Mouse (Mus musculus) lung, postnatal 0 days (tissue): ENCODE measurements around the gene Stard3. TPM values are rescaled to one million over a fixed set of nuclear protein-coding genes. Genes with fewer than 3 reads are reported as not detected.

Experiments
- ATAC-seq: fragments of 200-750 bp; cut with Nextera tagmentation; 2 replicates; pipeline ENCODE4 v1.8.0; 2017; ENCODE audit warnings: moderate library complexity
- DNase-seq: peaks from one replicate; pipeline ENCODE4 v3.0.0-alpha.2; 2016; ENCODE audit warnings: low spot score
- H3K27ac ChIP-seq: fragments of 300-500 bp; sonication (generic); 2 replicates; pipeline ENCODE4 v1.5.1; 2014; ENCODE audit warnings: antibody characterized with exemption, mild to moderate bottlenecking, low read length, mixed read lengths
- H3K27me3 ChIP-seq: fragments of 300-500 bp; sonication (generic); replicated peaks from 2 replicates; pipeline ENCODE4 v1.6.1; 2014; ENCODE audit warnings: low read length, mixed read lengths; ENCODE audit not compliant: insufficient read depth
- H3K36me3 ChIP-seq: fragments of 300-500 bp; sonication (generic); 2 replicates; pipeline ENCODE4 v1.6.1; 2014; ENCODE audit warnings: low read length, mixed read lengths; ENCODE audit not compliant: insufficient read depth
- H3K4me1 ChIP-seq: fragments of 300-500 bp; sonication (generic); 2 replicates; pipeline ENCODE4 v1.6.1; 2014; ENCODE audit warnings: antibody characterized with exemption, low read depth, low read length, mixed read lengths; ENCODE audit not compliant: insufficient read depth
- H3K4me2 ChIP-seq: fragments of 300-500 bp; sonication (generic); replicated peaks from 2 replicates; pipeline ENCODE4 v1.6.1; 2014; ENCODE audit warnings: low read depth, mild to moderate bottlenecking, low read length, moderate library complexity, mixed read lengths
- H3K4me3 ChIP-seq: fragments of 300-500 bp; sonication (generic); 2 replicates; pipeline ENCODE4 v1.5.1; 2014; ENCODE audit warnings: low read depth, low read length
- H3K9ac ChIP-seq: fragments of 300-500 bp; sonication (generic); replicated peaks from 2 replicates; pipeline ENCODE4 v1.6.1; 2014; ENCODE audit warnings: low read depth, mild to moderate bottlenecking
- H3K9me3 ChIP-seq: fragments of 300-500 bp; sonication (generic); 2 replicates; pipeline ENCODE4 v1.6.1; 2016; ENCODE audit warnings: low read length, mixed read lengths
- CTCF ChIP-seq: IDR thresholded peaks from 2 replicates; pipeline ENCODE4 v1.5.1; 2016; ENCODE audit warnings: antibody characterized with exemption, mild to moderate bottlenecking
- EP300 ChIP-seq: IDR thresholded peaks from 2 replicates; pipeline ENCODE4 v1.6.1; 2016; ENCODE audit warnings: antibody characterized with exemption, mild to moderate bottlenecking, control low read depth
- WGBS: fragments of 180-500 bp; shearing (Covaris S2); extraction: QIAGEN DNeasy Blood & Tissue Kit; methylation state at CpG from one replicate; pipeline ENCODE4 v1.1.7; 2014; 5-methylcytosine and 5-hydroxymethylcytosine counted together
- polyA plus RNA-seq: library from polyadenylated mRNA; unstranded; fragments of >200 nt; fragmentation: Nextera tagmentation; extraction: Ambion mirVana; gene quantifications from 2 replicates; pipeline ENCODE4 v1.2.1, GENCODE M21; 2015

Stard3 gene
- polyA plus RNA-seq, 1 experiment from 2014 or later, result 73.1 TPM

DNA sequence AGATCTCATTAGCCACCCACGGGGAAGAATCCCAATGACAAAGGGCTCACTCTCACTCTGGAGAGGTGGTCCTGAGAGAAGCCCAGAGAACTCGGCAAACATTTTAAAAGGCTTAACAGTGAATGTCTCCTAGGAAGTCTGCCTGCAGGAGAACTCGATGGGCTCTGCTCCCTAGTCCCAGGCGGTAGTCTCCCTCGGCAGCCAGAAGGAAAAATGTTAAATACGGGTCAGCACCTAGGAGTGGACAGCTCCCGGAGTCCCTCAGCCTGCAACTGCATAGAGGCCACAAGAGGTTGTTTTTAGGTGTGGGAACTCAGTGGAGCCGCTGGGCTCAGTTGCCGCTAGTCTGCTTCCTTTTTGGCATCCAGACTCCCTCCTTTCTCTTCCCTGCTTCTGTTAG lies 34.2 kb upstream of the Stard3 start:
- ATAC-seq, result no peak

DNA sequence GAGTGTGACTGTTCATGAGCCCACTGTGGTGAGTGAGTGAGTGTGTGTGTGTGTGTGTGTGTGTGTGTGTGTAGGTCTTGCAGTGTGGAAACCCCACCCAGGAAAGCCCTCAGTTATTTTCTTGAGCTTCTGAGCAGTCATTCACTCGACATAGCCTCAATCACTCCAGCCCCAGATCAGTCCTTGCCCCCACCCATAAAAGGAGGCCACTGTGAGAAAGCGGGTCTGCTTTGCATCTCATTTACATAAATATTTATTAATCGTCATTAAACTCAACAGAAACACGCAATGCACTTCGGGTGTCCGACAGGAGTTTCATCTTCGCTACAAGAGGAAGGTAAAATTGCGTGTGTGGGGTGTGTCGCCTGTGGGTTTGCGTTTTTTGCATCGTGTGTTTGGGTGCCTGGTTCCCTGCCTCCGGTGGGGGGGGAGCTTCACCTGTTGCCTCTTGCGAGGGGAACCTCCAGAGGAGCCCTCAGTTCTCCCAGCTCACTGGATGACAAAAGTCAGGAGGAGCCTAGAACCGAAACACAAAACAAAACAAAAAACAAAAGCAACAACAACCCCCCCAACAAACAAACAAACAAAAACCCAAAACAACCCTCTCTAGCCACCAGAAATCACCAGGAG lies 32.9 kb upstream of the Stard3 start:
- 4% methylated on average over 14 of the region's 14 CpGs for WGBS
- no peaks in the 10 kb centered on the region for H3K36me3 ChIP-seq

More for the DNA sequence above, 34.2 kb upstream of the Stard3 start:
- TF ChIP-seq EP300 (no peak), CTCF (no peak)
- WGBS, result 2% methylated on average over 9 of the region's 9 CpGs
- H3K9me3 ChIP-seq, result no peaks in the 10 kb centered on the region
- peaks cover 89% of the 10 kb centered on the region for H3K27me3 ChIP-seq
- H3K36me3 ChIP-seq, result no peaks in the 10 kb centered on the region
- no peak overlapping the region for H3K27ac ChIP-seq
- peaks cover 7% of the 10 kb centered on the region; the same call in 1 of the 2 replicates for H3K4me1 ChIP-seq
- H3K4me2 ChIP-seq, result no peak overlapping the region
- H3K9ac ChIP-seq, result no peak overlapping the region
- peak; percentile 68 for DNase-seq
- no peak overlapping the region for H3K4me3 ChIP-seq

DNA sequence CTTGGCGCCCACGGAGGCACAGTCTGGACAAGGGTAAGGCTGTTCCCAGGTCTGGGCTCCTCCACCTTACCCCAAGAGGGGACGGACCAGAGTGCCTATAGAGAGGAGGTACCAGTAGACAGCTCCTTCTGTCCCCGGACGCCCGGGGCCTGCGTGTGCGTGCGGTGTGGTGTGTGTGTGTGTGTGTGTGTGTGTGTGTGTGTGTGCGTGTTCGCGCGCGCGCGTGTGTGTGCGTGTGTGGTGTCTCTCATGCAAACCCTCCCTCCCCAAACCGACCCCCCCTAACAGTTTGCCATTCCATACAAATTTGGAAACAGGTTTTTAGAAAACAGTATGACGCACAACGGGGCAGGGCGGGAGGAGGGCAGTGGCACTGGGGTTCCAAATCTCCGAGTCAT lies 32.3 kb upstream of the Stard3 start:
- ATAC-seq (no peak), DNase-seq (no peak)
- no peak for TF ChIP-seq EP300
- no peak for TF ChIP-seq CTCF
- H3K9me3 ChIP-seq, result no peaks in the 10 kb centered on the region
- 2% methylated on average over 22 of the region's 22 CpGs for WGBS
- peaks cover 7% of the 10 kb centered on the region; the same call in 1 of the 2 replicates for H3K4me1 ChIP-seq
- H3K27me3 ChIP-seq, result peaks cover 90% of the 10 kb centered on the region
- H3K27ac ChIP-seq, result no peak overlapping the region
- no peak overlapping the region for H3K4me3 ChIP-seq
- no peaks in the 10 kb centered on the region for H3K36me3 ChIP-seq
- H3K9ac ChIP-seq, result no peak overlapping the region
- no peak overlapping the region for H3K4me2 ChIP-seq

More for the DNA sequence above, 32.9 kb upstream of the Stard3 start:
- Histone ChIP-seq H3K4me1 (peaks cover 7% of the 10 kb centered on the region; the same call in 1 of the 2 replicates), H3K4me2 (no peak overlapping the region), H3K9me3 (no peaks in the 10 kb centered on the region), H3K27ac (no peak overlapping the region), H3K9ac (no peak overlapping the region), H3K27me3 (peaks cover 90% of the 10 kb centered on the region), H3K4me3 (no peak overlapping the region)
- DNase-seq, result no peak
- TF ChIP-seq CTCF (no peak), EP300 (no peak)
- no peak for ATAC-seq

DNA sequence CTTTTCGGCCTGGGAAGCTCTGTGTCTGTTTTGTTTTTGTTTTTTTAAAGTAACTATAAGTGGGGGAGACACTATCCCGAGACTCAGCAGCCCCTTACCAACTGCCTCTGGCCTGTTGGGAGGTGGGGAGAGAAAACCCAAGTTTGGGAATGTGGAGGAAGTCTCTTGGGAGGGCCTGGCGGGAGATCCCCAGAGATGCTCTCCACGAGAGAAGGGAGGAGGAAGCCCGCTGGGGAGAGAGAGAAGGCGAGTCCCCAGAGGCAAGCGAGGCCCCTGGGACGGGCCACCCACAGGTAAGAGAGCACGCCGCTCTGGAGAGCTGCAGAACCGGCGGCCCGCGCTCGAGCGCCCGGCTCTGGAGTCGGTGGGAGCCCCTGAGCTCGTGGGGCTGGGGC lies 31.4 kb upstream of the Stard3 start:
- no peak for TF ChIP-seq CTCF
- Histone ChIP-seq H3K27me3 (peaks cover 91% of the 10 kb centered on the region), H3K4me1 (peaks cover 7% of the 10 kb centered on the region; the same call in 1 of the 2 replicates), H3K9me3 (no peaks in the 10 kb centered on the region), H3K9ac (no peak overlapping the region), H3K4me2 (peak overlapping the region; percentile 39; the same call in 1 of the 2 replicates), H3K4me3 (no peak overlapping the region), H3K27ac (no peak overlapping the region), H3K36me3 (no peaks in the 10 kb centered on the region)
- WGBS, result 3% methylated on average over 18 of the region's 19 CpGs
- no peak for DNase-seq
- ATAC-seq, result no peak

DNA sequence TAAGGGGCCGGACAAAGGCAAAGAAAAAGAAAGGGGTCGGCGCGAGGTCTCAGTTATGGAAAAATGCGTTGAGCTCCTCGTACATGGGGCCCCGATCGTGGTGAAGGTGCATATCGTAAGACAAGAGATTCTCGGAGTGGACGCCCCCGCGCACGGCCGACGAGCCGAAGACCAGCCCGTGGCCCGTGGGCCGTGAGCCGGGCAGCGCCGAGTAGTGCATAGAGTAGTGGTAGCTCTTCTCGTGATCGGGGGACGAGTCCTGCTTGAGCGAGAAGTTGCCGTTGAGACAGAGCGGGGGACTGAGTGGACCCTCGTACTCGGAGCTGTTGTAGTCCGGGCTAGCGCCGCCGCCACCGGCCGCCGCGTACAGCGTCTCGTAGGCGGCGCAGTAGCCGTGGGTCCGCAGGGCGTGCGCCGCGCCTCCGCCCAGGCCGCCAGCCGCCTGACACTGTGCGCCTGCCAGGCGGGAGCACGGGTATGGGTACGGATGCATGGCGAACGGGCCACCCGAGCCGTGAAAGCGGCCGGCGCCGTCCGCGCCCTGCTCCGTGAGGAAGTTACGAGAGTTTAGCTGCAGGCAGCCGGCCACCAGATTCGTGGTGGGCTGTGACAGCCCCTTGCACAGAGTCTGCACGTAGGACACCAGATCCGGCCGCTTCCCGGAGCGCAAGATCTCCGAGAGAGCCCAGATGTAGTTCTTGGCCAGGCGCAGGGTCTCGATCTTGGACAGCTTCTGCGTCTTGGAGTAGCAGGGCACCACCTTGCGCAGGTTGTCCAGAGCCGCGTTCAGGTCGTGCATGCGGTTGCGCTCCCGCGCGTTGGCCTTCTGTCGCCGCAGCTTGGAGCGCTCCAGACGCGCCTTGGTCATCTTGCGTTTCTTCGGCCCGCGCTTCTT lies 30.8 kb upstream of the Stard3 start:
- Histone ChIP-seq H3K4me3 (peak overlapping the region; percentile 25), H3K4me2 (peak overlapping the region; percentile 39), H3K27ac (no peak overlapping the region), H3K36me3 (no peaks in the 10 kb centered on the region), H3K9me3 (no peaks in the 10 kb centered on the region), H3K9ac (no peak overlapping the region), H3K27me3 (peaks cover 88% of the 10 kb centered on the region), H3K4me1 (peaks cover 7% of the 10 kb centered on the region; the same call in 1 of the 2 replicates)
- TF ChIP-seq EP300, result no peak
- TF ChIP-seq CTCF, result no peak
- no peak for DNase-seq
- 1% methylated on average over 96 of the region's 97 CpGs for WGBS
- ATAC-seq, result no peak

DNA sequence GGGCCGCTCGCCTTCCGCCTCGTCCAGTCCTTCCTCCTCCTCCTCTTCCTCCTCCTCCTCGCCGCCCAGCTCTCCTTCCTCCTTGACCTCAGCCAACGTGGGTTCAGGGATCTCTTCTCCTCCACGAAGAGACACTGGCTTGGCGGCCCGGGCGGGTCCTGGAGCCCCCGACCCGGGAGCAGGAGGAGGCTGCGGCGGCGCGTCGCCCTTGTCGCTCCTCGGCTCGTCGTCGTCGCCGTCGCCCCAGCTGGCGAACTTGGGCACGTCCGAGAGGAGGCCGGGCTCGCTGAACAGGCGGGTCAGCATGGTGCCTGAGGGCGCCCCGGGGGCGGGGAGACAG lies 30.2 kb upstream of the Stard3 start:
- ATAC-seq (peak; percentile 25; the same call in 1 of the 2 replicates), DNase-seq (no peak)
- no peak for TF ChIP-seq EP300
- TF ChIP-seq CTCF, result no peak
- Histone ChIP-seq H3K27ac (no peak overlapping the region), H3K27me3 (peaks cover 85% of the 10 kb centered on the region), H3K4me3 (peak overlapping the region; percentile 25), H3K9ac (no peak overlapping the region), H3K4me2 (peak overlapping the region; percentile 39), H3K4me1 (peaks cover 7% of the 10 kb centered on the region; the same call in 1 of the 2 replicates), H3K36me3 (no peaks in the 10 kb centered on the region), H3K9me3 (no peaks in the 10 kb centered on the region)
- WGBS, result 2% methylated on average over 34 of the region's 35 CpGs
